ENCODE assay signal across 20 mouse cellular contexts in genomic region chr4:85783768-85784379, GRCm38 (mm10).
DNase-seq lines count a peak whose midpoint lies in the region; ATAC-seq and TF ChIP-seq lines count a peak whose summit lies in the region.
"Had no signal": no experiment of that assay in that cellular context is flagged by ENCODE, and none has a peak within 500 bp of the region (broad histone marks: within the 10 kb centered on the region; RNA-seq: fewer than 3 reads in every experiment).

No protein-coding gene starts in this region.

- no peak for TF ChIP-seq POLR2A in kidney, adult 2 months (IDR thresholded peaks at IDR 0.05; ENCODE audit: low read depth, low read length)

- WGBS in hindbrain, embryonic 11.5 days: 37% methylated on average over 6 of the region's 6 CpGs
- 37% methylated on average over 6 of the region's 6 CpGs for WGBS in hindbrain, embryonic 10.5 days
- WGBS in hindbrain, embryonic 14.5 days: 23% methylated on average over 6 of the region's 6 CpGs
- 24% methylated on average over 6 of the region's 6 CpGs for WGBS in midbrain, embryonic 10.5 days
- 59% methylated on average over 6 of the region's 6 CpGs for WGBS in kidney, adult 2 months

- peak; percentile 51; the same call in 1 of the 2 replicates for ATAC-seq in hindbrain, embryonic 11.5 days (ENCODE audit: low FRiP score)
- ATAC-seq in hindbrain, embryonic 14.5 days (ENCODE audit: low FRiP score): peak; percentile 66
- ATAC-seq: CD4-positive, CD25-positive, alpha-beta regulatory T cell, adult 4 months; intestine, embryonic 15.5 days; lung, postnatal 0 days had no signal

- DNase-seq in hindbrain, embryonic 11.5 days (ENCODE audit: low spot score): peak; percentile 6
- DNase-seq in hindbrain, embryonic 10.5 days (ENCODE audit: low spot score): no peak
- peak; percentile 35 for DNase-seq in hindbrain, embryonic 14.5 days (ENCODE audit: low spot score)
- DNase-seq in midbrain, embryonic 10.5 days (ENCODE audit: low spot score): peak; percentile 59
- peak; percentile 51 for DNase-seq in retina, embryonic 14.5 days (ENCODE audit: low spot score)
- DNase-seq in thymus, postnatal 10 days (ENCODE audit: low spot score in 2 of 2): no peak
- DNase-seq in kidney, adult 2 months: no peak
- DNase-seq: cerebellum, adult 9-11 months; kidney, postnatal 10 days; spleen, adult 18-20 months; thymus, postnatal 36 days had no signal

- H3K4me1 ChIP-seq in hindbrain, embryonic 11.5 days (replicated peaks; ENCODE audit: control insufficient read depth, insufficient read depth, low read length): no peaks in the 10 kb centered on the region
- peaks cover 29% of the 10 kb centered on the region for H3K4me1 ChIP-seq in hindbrain, embryonic 10.5 days (replicated peaks)
- 0 out of 2 replicates have a peak, but pooled peaks cover 9% of the 10 kb centered on the region for H3K4me1 ChIP-seq in hindbrain, embryonic 14.5 days (replicated peaks; ENCODE audit: control insufficient read depth, insufficient read depth, low read length)
- peaks cover 50% of the 10 kb centered on the region for H3K4me1 ChIP-seq in midbrain, embryonic 10.5 days
- H3K4me1 ChIP-seq in kidney, adult 2 months (ENCODE audit: control insufficient read depth, insufficient read depth, low read length): no peaks in the 10 kb centered on the region
- H3K4me1 ChIP-seq: heart, embryonic 12.5 days; intestine, embryonic 15.5 days; limb, embryonic 12.5 days; megakaryocyte, embryonic 14.5 days had no signal

- no peak overlapping the region for H3K4me2 ChIP-seq in hindbrain, embryonic 11.5 days (replicated peaks; ENCODE audit: low read depth, low read length)
- no peak overlapping the region for H3K4me2 ChIP-seq in hindbrain, embryonic 14.5 days (replicated peaks)
- H3K4me2 ChIP-seq: heart, embryonic 12.5 days; intestine, embryonic 15.5 days; limb, embryonic 12.5 days had no signal

- no peak for TF ChIP-seq CTCF in kidney, adult 2 months (conservative IDR thresholded peaks at IDR 0.05; ENCODE audit: insufficient read depth, insufficient read length, low read depth, low read length)

- no peak overlapping the region for H3K9ac ChIP-seq in hindbrain, embryonic 11.5 days (ENCODE audit: low read depth, low read length)
- H3K9ac ChIP-seq in hindbrain, embryonic 14.5 days: no peak overlapping the region
- H3K9ac ChIP-seq: heart, embryonic 12.5 days; intestine, embryonic 15.5 days; limb, embryonic 12.5 days; liver, embryonic 14.5 days had no signal

- no peak overlapping the region for H3K4me3 ChIP-seq in hindbrain, embryonic 11.5 days (ENCODE audit: low read depth, low read length)
- no peak overlapping the region for H3K4me3 ChIP-seq in hindbrain, embryonic 10.5 days
- no peak overlapping the region for H3K4me3 ChIP-seq in hindbrain, embryonic 14.5 days (replicated peaks; ENCODE audit: low read length)
- no peak overlapping the region for H3K4me3 ChIP-seq in midbrain, embryonic 10.5 days
- no peak overlapping the region for H3K4me3 ChIP-seq in kidney, adult 2 months (ENCODE audit: insufficient read depth, low read depth, low read length)
- H3K4me3 ChIP-seq: heart, embryonic 12.5 days; intestine, embryonic 15.5 days; left cerebral cortex, adult 2 months; limb, embryonic 12.5 days; megakaryocyte, embryonic 14.5 days had no signal

- H3K9me3 ChIP-seq in hindbrain, embryonic 11.5 days (ENCODE audit: control insufficient read depth, low read length): no peaks in the 10 kb centered on the region
- no peaks in the 10 kb centered on the region for H3K9me3 ChIP-seq in hindbrain, embryonic 10.5 days
- no peaks in the 10 kb centered on the region for H3K9me3 ChIP-seq in hindbrain, embryonic 14.5 days (ENCODE audit: control insufficient read depth, low read length)
- H3K9me3 ChIP-seq in midbrain, embryonic 10.5 days (replicated peaks): no peaks in the 10 kb centered on the region
- H3K9me3 ChIP-seq: G1E; heart, embryonic 12.5 days; intestine, embryonic 15.5 days; limb, embryonic 12.5 days; megakaryocyte, embryonic 14.5 days had no signal

- no peaks in the 10 kb centered on the region for H3K36me3 ChIP-seq in hindbrain, embryonic 11.5 days (ENCODE audit: control insufficient read depth, insufficient read depth, low read length)
- no peaks in the 10 kb centered on the region for H3K36me3 ChIP-seq in hindbrain, embryonic 10.5 days
- no peaks in the 10 kb centered on the region for H3K36me3 ChIP-seq in hindbrain, embryonic 14.5 days (replicated peaks; ENCODE audit: control insufficient read depth, insufficient read depth)
- no peaks in the 10 kb centered on the region for H3K36me3 ChIP-seq in midbrain, embryonic 10.5 days
- H3K36me3 ChIP-seq in kidney, adult 2 months (ENCODE audit: control insufficient read depth, insufficient read depth, low read length): no peaks in the 10 kb centered on the region
- H3K36me3 ChIP-seq: G1E; heart, embryonic 12.5 days; intestine, embryonic 15.5 days; limb, embryonic 12.5 days had no signal

- no peak overlapping the region for H3K27ac ChIP-seq in hindbrain, embryonic 11.5 days (ENCODE audit: low read depth, low read length)
- H3K27ac ChIP-seq in hindbrain, embryonic 10.5 days: no peak overlapping the region
- no peak overlapping the region for H3K27ac ChIP-seq in hindbrain, embryonic 14.5 days
- H3K27ac ChIP-seq in midbrain, embryonic 10.5 days (replicated peaks): peak overlapping the region; percentile 46; the same call in 1 of the 2 replicates
- no peak overlapping the region for H3K27ac ChIP-seq in kidney, adult 2 months (ENCODE audit: insufficient read depth, low read depth, low read length)
- H3K27ac ChIP-seq: intestine, embryonic 15.5 days; left cerebral cortex, adult 2 months; limb, embryonic 12.5 days; liver, embryonic 14.5 days had no signal

- H3K27me3 ChIP-seq in hindbrain, embryonic 11.5 days (ENCODE audit: control insufficient read depth, insufficient read depth, low read length): peaks cover 10% of the 10 kb centered on the region
- H3K27me3 ChIP-seq in hindbrain, embryonic 10.5 days (ENCODE audit: insufficient read depth, poor library complexity, severe bottlenecking): peaks cover 52% of the 10 kb centered on the region
- peaks cover 17% of the 10 kb centered on the region; the same call in 1 of the 2 replicates for H3K27me3 ChIP-seq in hindbrain, embryonic 14.5 days (ENCODE audit: control insufficient read depth, insufficient read depth, low read length)
- peaks cover 64% of the 10 kb centered on the region for H3K27me3 ChIP-seq in midbrain, embryonic 10.5 days (ENCODE audit: low read depth, poor library complexity, severe bottlenecking)
- no peaks in the 10 kb centered on the region for H3K27me3 ChIP-seq in kidney, adult 2 months (replicated peaks; ENCODE audit: control insufficient read depth, insufficient read depth, low read length)
- H3K27me3 ChIP-seq: heart, embryonic 12.5 days; intestine, embryonic 15.5 days; limb, embryonic 12.5 days; megakaryocyte, embryonic 14.5 days had no signal

Comparison
In these comparisons a context has a peak if more than half of its experiments do, and no peak if none do; other contexts are left out.
1. DNase-seq: peak in hindbrain, embryonic 11.5 days (single experiment), hindbrain, embryonic 14.5 days (single experiment), midbrain, embryonic 10.5 days (single experiment) and retina, embryonic 14.5 days (single experiment); none in hindbrain, embryonic 10.5 days (single experiment), thymus, postnatal 10 days (0 of 2) and kidney, adult 2 months (single experiment).